ENCODE assay signal across 8 mouse cellular contexts in genomic region chr7:64392122-64392818, GRCm38 (mm10). TPM values are rescaled to one million over a fixed set of nuclear protein-coding genes. Genes with fewer than 3 reads are reported as not detected.
DNase-seq lines count a peak whose midpoint lies in the region; ATAC-seq and TF ChIP-seq lines count a peak whose summit lies in the region.

Mphosph10 (minus strand) TSS chr7:64392268.
Mcee (plus strand) TSS chr7:64392607.

- H3K27me3 ChIP-seq in C2C12 (ENCODE audit: control insufficient read depth, insufficient read depth, insufficient read length) (no peaks in the 10 kb centered on the region), myocyte (ENCODE audit: control insufficient read depth, insufficient read depth, insufficient read length) (no peaks in the 10 kb centered on the region)
- no peaks in the 10 kb centered on the region for H3K27me3 ChIP-seq in erythroblast, embryonic 14.5 days (ENCODE audit: control insufficient read depth)
- H3K27me3 ChIP-seq in heart, embryonic 11.5 days (ENCODE audit: control insufficient read depth, insufficient read depth, low read length) = no peaks in the 10 kb centered on the region
- H3K27me3 ChIP-seq in kidney, embryonic 16.5 days (ENCODE audit: insufficient read depth, low read length) = no peaks in the 10 kb centered on the region
- H3K27me3 ChIP-seq in liver, adult 2 months (ENCODE audit: control insufficient read depth, insufficient read depth, low read length) = no peaks in the 10 kb centered on the region
- no peaks in the 10 kb centered on the region for H3K27me3 ChIP-seq in splenic B cell, adult 2 months (ENCODE audit: control insufficient read depth, insufficient read depth, low read length, poor library complexity, severe bottlenecking)

- peak; percentile 99 for ATAC-seq in heart, embryonic 11.5 days (replicated peaks; ENCODE audit: insufficient number of reproducible peaks, low FRiP score, low TSS enrichment)
- ATAC-seq in kidney, embryonic 16.5 days (ENCODE audit: low FRiP score, low TSS enrichment) = peak; percentile 99

- H3K9ac ChIP-seq in heart, embryonic 11.5 days (ENCODE audit: low read depth, low read length) = peak within 1 kb of the TSS; percentile 87
- H3K9ac ChIP-seq in kidney, embryonic 16.5 days (replicated peaks; ENCODE audit: low read length) = peak within 1 kb of the TSS; percentile 97
- H3K9ac ChIP-seq in liver, adult 2 months (ENCODE audit: low read depth, low read length) = peak within 1 kb of the TSS; percentile 91

- H3K27ac ChIP-seq in heart, embryonic 11.5 days (ENCODE audit: low read depth, low read length) = peak within 1 kb of the TSS; percentile 76
- peak within 1 kb of the TSS; percentile 94 for H3K27ac ChIP-seq in kidney, embryonic 16.5 days (ENCODE audit: low read length)
- peak within 1 kb of the TSS; percentile 92 for H3K27ac ChIP-seq in liver, adult 2 months (replicated peaks; ENCODE audit: insufficient read depth, low read depth, low read length)

- H3K4me3 ChIP-seq in C2C12 (ENCODE audit: insufficient read depth, poor library complexity, severe bottlenecking) (peak within 1 kb of the TSS; percentile 74), myocyte (peak within 1 kb of the TSS; percentile 95)
- H3K4me3 ChIP-seq in erythroblast, embryonic 14.5 days (replicated peaks) = peak within 1 kb of the TSS; percentile 70
- peak within 1 kb of the TSS; percentile 85 for H3K4me3 ChIP-seq in heart, embryonic 11.5 days (ENCODE audit: low read depth, low read length)
- peak within 1 kb of the TSS; percentile 89 for H3K4me3 ChIP-seq in kidney, embryonic 16.5 days (ENCODE audit: low read length)
- peak within 1 kb of the TSS; percentile 94 for H3K4me3 ChIP-seq in liver, adult 2 months (ENCODE audit: insufficient read depth, low read depth, low read length)

- H3K4me1 ChIP-seq in erythroblast, embryonic 14.5 days (ENCODE audit: control insufficient read depth) = peaks cover 24% of the 10 kb centered on the region
- H3K4me1 ChIP-seq in heart, embryonic 11.5 days (ENCODE audit: control insufficient read depth, insufficient read depth, low read length) = peaks cover 4% of the 10 kb centered on the region
- peaks cover 18% of the 10 kb centered on the region for H3K4me1 ChIP-seq in kidney, embryonic 16.5 days (ENCODE audit: insufficient read depth, low read length)
- H3K4me1 ChIP-seq in liver, adult 2 months (ENCODE audit: control insufficient read depth, insufficient read depth, low read length) = peaks cover 10% of the 10 kb centered on the region

- peaks cover 26% of the 10 kb centered on the region for H3K79me3 ChIP-seq in C2C12 (ENCODE audit: low read depth)

- peak; percentile 98 for DNase-seq in brain, embryonic 14.5 days (ENCODE audit: low read depth)
- peak; percentile 92 for DNase-seq in liver, adult 2 months (ENCODE audit: extremely low read depth, low read depth, low spot score)
- DNase-seq in splenic B cell, adult 2 months (ENCODE audit: low read depth, low spot score) = peak; percentile 97

- peak within 1 kb of the TSS; percentile 98 for H3K4me2 ChIP-seq in heart, embryonic 11.5 days
- H3K4me2 ChIP-seq in kidney, embryonic 16.5 days (replicated peaks; ENCODE audit: low read depth, low read length) = peak within 1 kb of the TSS; percentile 97
- H3K4me2 ChIP-seq in myocyte (ENCODE audit: low read depth) = peak within 1 kb of the TSS; percentile 91

- peak; percentile 61; the same call in 1 of the 2 replicates for TF ChIP-seq POLR2A in brain, embryonic 14.5 days (IDR thresholded peaks at IDR 0.05; ENCODE audit: borderline replicate concordance, extremely low read depth, insufficient read depth, insufficient read length, poor library complexity, severe bottlenecking)
- TF ChIP-seq POLR2A in liver, adult 2 months (IDR thresholded peaks at IDR 0.05; ENCODE audit: extremely low read depth, insufficient read depth, low read length) = peak; percentile 92
- TF ChIP-seq POLR2A in myocyte (IDR thresholded peaks at IDR 0.05; ENCODE audit: insufficient read length, low read depth) = peak; percentile 91

- H3ac ChIP-seq in C2C12 (ENCODE audit: control insufficient read depth, insufficient read length, low read depth) (peak within 1 kb of the TSS; percentile 98), myocyte (ENCODE audit: control insufficient read depth, insufficient read length) (peak within 1 kb of the TSS; percentile 17)

- H3K9me3 ChIP-seq in erythroblast, embryonic 14.5 days (ENCODE audit: control insufficient read depth, low read length) = no peaks in the 10 kb centered on the region
- H3K9me3 ChIP-seq in heart, embryonic 11.5 days (replicated peaks; ENCODE audit: control insufficient read depth, low read length) = no peaks in the 10 kb centered on the region
- H3K9me3 ChIP-seq in kidney, embryonic 16.5 days (ENCODE audit: low read length) = no peaks in the 10 kb centered on the region

- H3K79me2 ChIP-seq in C2C12 (ENCODE audit: control insufficient read depth, insufficient read depth) (peaks cover 39% of the 10 kb centered on the region), myocyte (ENCODE audit: control insufficient read depth, insufficient read depth) (peaks cover 22% of the 10 kb centered on the region)
- peaks cover 6% of the 10 kb centered on the region; the same call in 1 of the 2 replicates for H3K79me2 ChIP-seq in liver, adult 2 months (ENCODE audit: control insufficient read depth, insufficient read depth, low read length)

- WGBS in heart, embryonic 11.5 days (ENCODE audit: insufficient replicate concordance) = under 1% methylated on average over 54 of the region's 54 CpGs
- under 1% methylated on average over 54 of the region's 54 CpGs for WGBS in kidney, embryonic 16.5 days
- WGBS in liver, adult 2 months = under 1% methylated on average over 54 of the region's 54 CpGs

- H3K36me3 ChIP-seq in C2C12 (ENCODE audit: control insufficient read depth, insufficient read depth) = peaks cover 25% of the 10 kb centered on the region
- H3K36me3 ChIP-seq in erythroblast, embryonic 14.5 days (ENCODE audit: control insufficient read depth) = peaks cover 25% of the 10 kb centered on the region
- peaks cover 10% of the 10 kb centered on the region; the same call in 1 of the 2 replicates for H3K36me3 ChIP-seq in heart, embryonic 11.5 days (ENCODE audit: control insufficient read depth, insufficient read depth, low read length)
- peaks cover 18% of the 10 kb centered on the region for H3K36me3 ChIP-seq in kidney, embryonic 16.5 days (ENCODE audit: insufficient read depth, low read length)
- H3K36me3 ChIP-seq in liver, adult 2 months (ENCODE audit: control insufficient read depth, insufficient read depth, low read length) = peaks cover 20% of the 10 kb centered on the region
- peaks cover 25% of the 10 kb centered on the region for H3K36me3 ChIP-seq in myocyte (ENCODE audit: control insufficient read depth, insufficient read depth)
- peaks cover 10% of the 10 kb centered on the region for H3K36me3 ChIP-seq in splenic B cell, adult 2 months (ENCODE audit: control insufficient read depth, insufficient read depth, low read length, poor library complexity, severe bottlenecking)

- no peak for TF ChIP-seq CTCF in C2C12 (IDR thresholded peaks at IDR 0.05; ENCODE audit: control insufficient read depth, insufficient read depth, insufficient read length)
- no peak for TF ChIP-seq CTCF in brain, embryonic 14.5 days (IDR thresholded peaks at IDR 0.05; ENCODE audit: borderline replicate concordance, extremely low read depth, insufficient read depth, insufficient read length)
- TF ChIP-seq CTCF in liver, adult 2 months (IDR thresholded peaks at IDR 0.05; ENCODE audit: low read depth, low read length) = no peak

TF ChIP-seq in C2C12, 6 proteins besides CTCF, POLR2A, EP300 and RAD21:
- no peak for TF ChIP-seq USF1 (IDR thresholded peaks at IDR 0.05; ENCODE audit: low read depth)
- no peak for TF ChIP-seq MYOG (IDR thresholded peaks at IDR 0.05; ENCODE audit: control insufficient read depth, extremely low read depth, insufficient read length)
- peak; percentile 98 for TF ChIP-seq MAX (IDR thresholded peaks at IDR 0.05)
- no peak for TF ChIP-seq MYOD1 (IDR thresholded peaks at IDR 0.05; ENCODE audit: control insufficient read depth, insufficient read length, low read depth)
- no peak for TF ChIP-seq FOSL1 (IDR thresholded peaks at IDR 0.05; ENCODE audit: insufficient read depth, low read length, poor library complexity, severe bottlenecking)
- no peak for TF ChIP-seq CEBPB (IDR thresholded peaks at IDR 0.05; ENCODE audit: low read depth)
TF ChIP-seq in C2C12: peak in this region for 1.

TF ChIP-seq in myocyte, 11 proteins besides CTCF, POLR2A, EP300 and RAD21:
- TF ChIP-seq MYOG (IDR thresholded peaks at IDR 0.05; ENCODE audit: control insufficient read depth in 1 of 3, insufficient read depth in 1 of 3, insufficient read length in 2 of 3, low read depth in 2 of 3) = peak in 1 of 3 experiments; percentile 52
- peak in 1 of 3 experiments; percentile 39 for TF ChIP-seq MYOD1 (IDR thresholded peaks at IDR 0.05; ENCODE audit: control insufficient read depth in 1 of 3, insufficient read length in 2 of 3, low read depth in 2 of 3)
- peak; percentile 60 for TF ChIP-seq SRF (IDR thresholded peaks at IDR 0.05; ENCODE audit: control insufficient read depth, insufficient read length, low read depth)
- TF ChIP-seq E2F4 (IDR thresholded peaks at IDR 0.05; ENCODE audit: insufficient read depth) = no peak
- no peak for TF ChIP-seq USF1 (IDR thresholded peaks at IDR 0.05; ENCODE audit: low read depth)
- peak; percentile 96 for TF ChIP-seq POLR2AphosphoS2 (IDR thresholded peaks at IDR 0.05; ENCODE audit: insufficient read length, low read depth)

RNA-seq across cellular contexts. Expression of gene Mphosph10, which starts in this region (rescaled TPM):
- 9.3 TPM for polyA plus RNA-seq in C2C12 (2012; fragmentation: generic; extraction: Trizol)
- polyA plus RNA-seq in brain, embryonic 14.5 days (2012; rRNA removed) = 9.3 and 12.9 TPM in 2 replicates
- polyA plus RNA-seq in erythroblast, embryonic 14.5 days (2012) = 0.21 and 0.35 TPM in 2 replicates
- 31.2 and 33.0 TPM in 2 replicates for polyA plus RNA-seq in heart, embryonic 11.5 days (2014; fragmentation: Nextera tagmentation; extraction: Ambion mirVana)
- polyA plus RNA-seq in kidney, embryonic 16.5 days (2015; fragmentation: Nextera tagmentation; extraction: Ambion mirVana) = 37.9 and 40.0 TPM in 2 replicates
- 3.2 and 4.8 TPM in 2 replicates for total RNA-seq in liver, adult 2 months (2014; rRNA removed)
- polyA plus RNA-seq in liver, adult 2 months (2012; rRNA removed) = 0.61 and 0.91 TPM in 2 replicates
- polyA plus RNA-seq in myocyte (2012; fragmentation: generic; extraction: Trizol) = 8.4 TPM

RNA-seq across cellular contexts. Expression of gene Mcee, which starts in this region (rescaled TPM):
- polyA plus RNA-seq in C2C12 (2012; fragmentation: generic; extraction: Trizol) (6.9 TPM), myocyte (2012; fragmentation: generic; extraction: Trizol) (18.9 TPM)
- polyA plus RNA-seq in brain, embryonic 14.5 days (2012; rRNA removed) = 23.7 and 27.5 TPM in 2 replicates
- 0.24 and 0.35 TPM in 2 replicates for polyA plus RNA-seq in erythroblast, embryonic 14.5 days (2012)
- 89.5 and 91.5 TPM in 2 replicates for polyA plus RNA-seq in heart, embryonic 11.5 days (2014; fragmentation: Nextera tagmentation; extraction: Ambion mirVana)
- 95.4 and 100 TPM in 2 replicates for polyA plus RNA-seq in kidney, embryonic 16.5 days (2015; fragmentation: Nextera tagmentation; extraction: Ambion mirVana)
- total RNA-seq in liver, adult 2 months (2014; rRNA removed) = 90.7 and 115 TPM in 2 replicates
- polyA plus RNA-seq in liver, adult 2 months (2012; rRNA removed) = 41.8 and 51.3 TPM in 2 replicates

Comparison
In these comparisons a context has a peak if more than half of its experiments do, and no peak if none do; other contexts are left out.
1. Peak in every context shown above with its lines: DNase-seq, ATAC-seq, H3K4me3 ChIP-seq and H3K27ac ChIP-seq.